Mouse (Mus musculus) bone marrow, adult 2 months (tissue): ENCODE measurements around the gene Tsc22d1. TPM values are rescaled to one million over a fixed set of nuclear protein-coding genes. Genes with fewer than 3 reads are reported as not detected.
A peak's percentile ranks its signal among the peaks of the same experiment; 100 is the strongest.

Source experiments
- H3K27ac ChIP-seq: fragments of 200-500 bp; 2 replicates; pipeline ENCODE4 v1.5.1; 2012; ENCODE audit warnings: low read depth, mild to moderate bottlenecking, control low read depth, inconsistent platforms, low read length; ENCODE audit not compliant: control insufficient read depth, poor library complexity, insufficient read depth
- H3K4me1 ChIP-seq: fragments of 200-500 bp; 2 replicates; pipeline ENCODE4 v1.6.1; 2011; ENCODE audit warnings: low read length; ENCODE audit not compliant: control insufficient read depth, insufficient read depth
- H3K4me3 ChIP-seq: fragments of 200-500 bp; replicated peaks from 2 replicates; pipeline ENCODE3; 2011; ENCODE audit warnings: mild to moderate bottlenecking, low read depth, low read length, control low read depth; ENCODE audit not compliant: control insufficient read depth
- CTCF ChIP-seq: fragments of 200-500 bp; IDR thresholded peaks from 2 replicates; pipeline ENCODE4 v1.5.1; 2011; ENCODE audit warnings: low read length, control low read depth; ENCODE audit not compliant: control insufficient read depth, insufficient read depth
- POLR2A ChIP-seq: fragments of 200-500 bp; IDR thresholded peaks from 2 replicates; pipeline ENCODE4 v1.6.1; 2011; ENCODE audit warnings: low read depth, mild to moderate bottlenecking, control low read depth, low read length, borderline replicate concordance; ENCODE audit not compliant: control insufficient read depth
- WGBS: fragments of 180-500 bp; shearing (Covaris S2); methylation state at CpG from one replicate; pipeline ENCODE4 v1.1.7; 2018; 5-methylcytosine and 5-hydroxymethylcytosine counted together
- polyA plus RNA-seq: library from polyadenylated mRNA; stranded (reverse); fragments of >200 nt; gene quantifications from 2 replicates; pipeline ENCODE4 v1.2.4, GENCODE M21; 2011; ENCODE audit warnings: low replicate concordance; ENCODE audit not compliant: missing spikeins, insufficient read depth, insufficient read length

Gene Tsc22d1
- polyA plus RNA-seq, 1 experiment: 128 TPM

GRCm38 (mm10) chr14:76506425-76507205 lies 91.9 kb downstream of the Tsc22d1 start:
- Histone ChIP-seq H3K27ac (0 out of 2 replicates have a peak overlapping the region, but pooled peaks have one; percentile 29), H3K4me1 (no peaks in the 10 kb centered on the region), H3K4me3 (peak overlapping the region; percentile 28)
- TF ChIP-seq CTCF: no peak
- TF ChIP-seq POLR2A: no peak
- 80% methylated on average over 27 of the region's 27 CpGs for WGBS

- TF ChIP-seq CTCF: no peak
- TF ChIP-seq POLR2A: no peak
- WGBS: 85% methylated on average over 7 of the region's 7 CpGs
- H3K4me1 ChIP-seq: no peaks in the 10 kb centered on the region
- H3K4me3 ChIP-seq: no peak overlapping the region
- H3K27ac ChIP-seq: no peak overlapping the region
These were observed 92.6 kb downstream of the Tsc22d1 start for GRCm38 (mm10) chr14:76507357-76507756.

- H3K27ac ChIP-seq: no peak overlapping the region
- no peak for TF ChIP-seq POLR2A
- no peak for TF ChIP-seq CTCF
- no peaks in the 10 kb centered on the region for H3K4me1 ChIP-seq
- WGBS: 77% methylated on average over 9 of the region's 9 CpGs
- H3K4me3 ChIP-seq: no peak overlapping the region
These were observed 93.2 kb downstream of the Tsc22d1 start for GRCm38 (mm10) chr14:76507804-76508500.

- Histone ChIP-seq H3K4me3 (no peak overlapping the region), H3K4me1 (no peaks in the 10 kb centered on the region), H3K27ac (no peak overlapping the region)
- WGBS: 92% methylated on average over 10 of the region's 10 CpGs
- TF ChIP-seq CTCF: no peak
- TF ChIP-seq POLR2A: no peak
These were observed 93.9 kb downstream of the Tsc22d1 start for GRCm38 (mm10) chr14:76508701-76509100.

GRCm38 (mm10) chr14:76511971-76512370 lies 97.2 kb downstream of the Tsc22d1 start:
- H3K27ac ChIP-seq: no peak overlapping the region
- no peak for TF ChIP-seq POLR2A

GRCm38 (mm10) chr14:76513395-76514049 lies 98.8 kb downstream of the Tsc22d1 start:
- TF ChIP-seq CTCF: no peak
- TF ChIP-seq POLR2A: no peak
- Histone ChIP-seq H3K4me3 (no peak overlapping the region), H3K27ac (no peak overlapping the region), H3K4me1 (no peaks in the 10 kb centered on the region; the same call in 1 of the 2 replicates)
- WGBS: 39% methylated on average over 11 of the region's 11 CpGs

More at GRCm38 (mm10) chr14:76511971-76512370, 97.2 kb downstream of the Tsc22d1 start:
- 75% methylated on average over 7 of the region's 7 CpGs for WGBS
- Histone ChIP-seq H3K4me1 (no peaks in the 10 kb centered on the region), H3K4me3 (no peak overlapping the region)

- Histone ChIP-seq H3K4me3 (no peak overlapping the region), H3K4me1 (no peaks in the 10 kb centered on the region; the same call in none of the 2 replicates), H3K27ac (no peak overlapping the region)
- WGBS: 45% methylated on average over 6 of the region's 6 CpGs
- TF ChIP-seq POLR2A: no peak
- no peak for TF ChIP-seq CTCF
These were observed 99.4 kb downstream of the Tsc22d1 start for GRCm38 (mm10) chr14:76514050-76514585.

- no peak for TF ChIP-seq CTCF
- 86% methylated on average over 7 of the region's 7 CpGs for WGBS
- Histone ChIP-seq H3K27ac (no peak overlapping the region), H3K4me1 (no peaks in the 10 kb centered on the region; the same call in none of the 2 replicates), H3K4me3 (no peak overlapping the region)
These were observed 100.9 kb downstream of the Tsc22d1 start for GRCm38 (mm10) chr14:76515620-76516019.
